Mouse (Mus musculus): ENCODE results near the gene Poc5. TPM values are rescaled to one million over a fixed set of nuclear protein-coding genes. Genes with fewer than 3 reads are reported as not detected.

Poc5 gene
- total and polyA plus RNA-seq, 3 experiments: 17.1 to 25.4 TPM; not detected in 1

DNA sequence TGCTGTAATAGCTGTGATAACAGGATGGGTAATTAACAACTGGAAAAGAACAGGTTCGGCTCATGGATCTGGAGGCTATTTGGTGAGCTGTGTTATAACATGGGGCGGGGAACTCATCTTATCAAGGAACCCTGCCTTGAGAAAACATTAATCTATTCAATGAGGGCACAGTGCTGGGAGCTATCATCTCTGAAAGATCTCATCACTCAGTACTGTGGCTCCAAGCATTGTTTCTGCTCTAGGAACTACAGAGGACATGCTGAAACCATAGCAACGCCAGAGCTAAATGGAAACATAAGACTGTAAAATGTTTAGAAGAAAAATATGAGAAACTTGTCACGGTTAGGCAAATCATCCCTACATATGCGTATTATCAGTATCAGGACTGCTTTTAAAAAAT, 69.9 kb downstream of the Poc5 start:
- Histone ChIP-seq H3K27ac (ENCODE audit: control insufficient read depth, low read depth, low read length) (peak overlapping the region; percentile 23; the same call in 1 of the 2 replicates), H3K4me1 (ENCODE audit: control insufficient read depth in 1 of 2, insufficient read depth in 2 of 2, low read length in 2 of 2) (peaks cover 7 to 26% of the 10 kb centered on the region in 2 experiments), H3K79me2 (ENCODE audit: control insufficient read depth, insufficient read depth, low read length, poor library complexity) (no peaks in the 10 kb centered on the region), H3K9ac (ENCODE audit: control insufficient read depth, low read depth, low read length, poor library complexity, severe bottlenecking) (no peak overlapping the region), H3K9me3 (replicated peaks; ENCODE audit: insufficient read depth, low read length) (no peaks in the 10 kb centered on the region), H3K36me3 (ENCODE audit: control insufficient read depth in 1 of 2, insufficient read depth in 2 of 2, low read length in 2 of 2) (peaks cover 0 to 19% of the 10 kb centered on the region in 2 experiments; a peak in 2 of 4 replicates), H3K27me3 (ENCODE audit: control insufficient read depth in 1 of 2, insufficient read depth in 2 of 2, low read length in 2 of 2) (no peaks in the 10 kb centered on the region; a peak in 1 of 4 replicates), H3K4me3 (ENCODE audit: control insufficient read depth in 1 of 2, insufficient read depth in 1 of 2, low read depth in 2 of 2, low read length in 2 of 2) (peak overlapping the region; percentile 20 to 37)
- DNase-seq (ENCODE audit: low read depth, low spot score): peak; percentile 39
- TF ChIP-seq GABPA (IDR thresholded peaks at IDR 0.05; ENCODE audit: low read depth, low read length) (no peak), GATA1 (IDR thresholded peaks at IDR 0.05; ENCODE audit: low read depth, low read length) (peak; percentile 35; the same call in 1 of the 2 replicates), EP300 (IDR thresholded peaks at IDR 0.05; ENCODE audit: low read depth in 1 of 2, low read length in 2 of 2) (peak in 1 of 2 experiments; percentile 14; a peak in 1 of 4 replicates), SIN3A (IDR thresholded peaks at IDR 0.05; ENCODE audit: low read length) (0 out of 2 replicates have a peak, but pooled peaks have one; percentile 28)

DNA sequence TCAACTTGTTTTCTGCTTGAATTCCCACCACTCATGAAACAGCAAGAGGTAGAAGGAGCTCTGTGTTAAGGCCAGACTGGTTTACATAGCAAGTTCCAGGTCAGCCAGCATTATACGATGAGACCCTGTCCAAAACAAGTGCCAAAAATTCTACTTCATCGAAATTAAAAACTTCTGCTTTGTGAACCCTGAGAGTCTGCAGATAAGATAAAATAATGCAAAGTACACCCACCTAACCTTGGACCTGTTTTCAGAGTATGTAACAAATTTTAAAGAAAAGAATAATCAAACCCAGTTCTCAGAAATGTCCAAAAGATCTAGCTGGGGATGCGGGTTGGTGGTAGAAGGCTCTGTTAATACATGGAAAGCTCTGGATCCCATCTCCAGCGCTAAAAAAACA, 70.5 kb downstream of the Poc5 start:
- Histone ChIP-seq H3K4me1 (ENCODE audit: control insufficient read depth in 1 of 2, insufficient read depth in 2 of 2, low read length in 2 of 2) (peaks cover 7 to 26% of the 10 kb centered on the region in 2 experiments), H3K27me3 (ENCODE audit: control insufficient read depth in 1 of 2, insufficient read depth in 2 of 2, low read length in 2 of 2) (no peaks in the 10 kb centered on the region; a peak in 1 of 4 replicates), H3K9ac (ENCODE audit: control insufficient read depth, low read depth, low read length, poor library complexity, severe bottlenecking) (no peak overlapping the region), H3K9me3 (replicated peaks; ENCODE audit: insufficient read depth, low read length) (no peaks in the 10 kb centered on the region), H3K79me2 (ENCODE audit: control insufficient read depth, insufficient read depth, low read length, poor library complexity) (no peaks in the 10 kb centered on the region), H3K27ac (ENCODE audit: control insufficient read depth, low read depth, low read length) (no peak overlapping the region), H3K36me3 (ENCODE audit: control insufficient read depth in 1 of 2, insufficient read depth in 2 of 2, low read length in 2 of 2) (peaks cover 0 to 19% of the 10 kb centered on the region in 2 experiments; a peak in 2 of 4 replicates), H3K4me3 (ENCODE audit: control insufficient read depth in 1 of 2, insufficient read depth in 1 of 2, low read depth in 2 of 2, low read length in 2 of 2) (peak overlapping the region in 1 of 2 experiments; percentile 16; a peak in 1 of 4 replicates)
- TF ChIP-seq JUND (IDR thresholded peaks at IDR 0.05; ENCODE audit: low read depth, low read length) (no peak), CHD1 (IDR thresholded peaks at IDR 0.05; ENCODE audit: low read depth, low read length) (no peak), GATA1 (IDR thresholded peaks at IDR 0.05; ENCODE audit: low read depth, low read length) (peak; percentile 66), MEF2A (IDR thresholded peaks at IDR 0.05; ENCODE audit: extremely low read depth, insufficient replicate concordance, low read depth, low read length, poor library complexity, severe bottlenecking) (no peak), MXI1 (IDR thresholded peaks at IDR 0.05; ENCODE audit: low read depth, low read length) (no peak), HCFC1 (IDR thresholded peaks at IDR 0.05; ENCODE audit: low read depth, low read length) (no peak), RAD21 (IDR thresholded peaks at IDR 0.05; ENCODE audit: low read depth, low read length) (no peak), TCF12 (IDR thresholded peaks at IDR 0.05; ENCODE audit: low read depth, low read length) (peak; percentile 23; the same call in 1 of the 2 replicates), ZC3H11A (IDR thresholded peaks at IDR 0.05; ENCODE audit: low read depth, low read length) (no peak), EP300 (IDR thresholded peaks at IDR 0.05; ENCODE audit: low read depth in 1 of 2, low read length in 2 of 2) (peak; percentile 31 to 59; a peak in 3 of 4 replicates)
- peak; percentile 21 for DNase-seq (ENCODE audit: low read depth, low spot score)

GRCm38 (mm10) chr13:96462644-96463043, 74.5 kb downstream of the Poc5 start:
- Histone ChIP-seq H3K36me3 (ENCODE audit: control insufficient read depth in 1 of 2, insufficient read depth in 2 of 2, low read length in 2 of 2) (peaks cover 0 to 17% of the 10 kb centered on the region in 2 experiments; a peak in 2 of 4 replicates), H3K27ac (ENCODE audit: control insufficient read depth, low read depth, low read length) (no peak overlapping the region), H3K9ac (ENCODE audit: control insufficient read depth, low read depth, low read length, poor library complexity, severe bottlenecking) (no peak overlapping the region), H3K27me3 (ENCODE audit: control insufficient read depth in 1 of 2, insufficient read depth in 2 of 2, low read length in 2 of 2) (no peaks in the 10 kb centered on the region; a peak in 1 of 4 replicates), H3K79me2 (ENCODE audit: control insufficient read depth, insufficient read depth, low read length, poor library complexity) (no peaks in the 10 kb centered on the region), H3K4me1 (ENCODE audit: control insufficient read depth in 1 of 2, insufficient read depth in 2 of 2, low read length in 2 of 2) (peaks cover 3 to 17% of the 10 kb centered on the region in 2 experiments), H3K9me3 (replicated peaks; ENCODE audit: insufficient read depth, low read length) (no peaks in the 10 kb centered on the region), H3K4me3 (ENCODE audit: control insufficient read depth in 1 of 2, insufficient read depth in 1 of 2, low read depth in 2 of 2, low read length in 2 of 2) (no peak overlapping the region)
- no peak for TF ChIP-seq TCF12 (IDR thresholded peaks at IDR 0.05; ENCODE audit: low read depth, low read length)
- no peak for TF ChIP-seq USF2 (IDR thresholded peaks at IDR 0.05; ENCODE audit: borderline replicate concordance in 1 of 2, insufficient read depth in 1 of 2, low read depth in 1 of 2, low read length in 2 of 2)
- TF ChIP-seq ZMIZ1 (IDR thresholded peaks at IDR 0.05; ENCODE audit: low read depth, low read length): no peak
- TF ChIP-seq EP300 (IDR thresholded peaks at IDR 0.05; ENCODE audit: low read depth in 1 of 2, low read length in 2 of 2): no peak
- no peak for TF ChIP-seq ETS1 (IDR thresholded peaks at IDR 0.05; ENCODE audit: low read depth, low read length)
- no peak for TF ChIP-seq TBP (IDR thresholded peaks at IDR 0.05; ENCODE audit: low read depth, low read length)
- TF ChIP-seq ZKSCAN1 (IDR thresholded peaks at IDR 0.05; ENCODE audit: low read depth, low read length): no peak
- TF ChIP-seq BHLHE40 (IDR thresholded peaks at IDR 0.05; ENCODE audit: borderline replicate concordance, low read depth, low read length): no peak
- TF ChIP-seq ZC3H11A (IDR thresholded peaks at IDR 0.05; ENCODE audit: low read depth, low read length): no peak
- no peak for TF ChIP-seq E2F4 (IDR thresholded peaks at IDR 0.05; ENCODE audit: borderline replicate concordance, low read depth, low read length)
- DNase-seq (ENCODE audit: low read depth, low spot score): no peak
